Mouse (Mus musculus) intestine, postnatal 0 days (tissue): ENCODE results near the gene Actr1b. TPM values are rescaled to one million over a fixed set of nuclear protein-coding genes. Genes with fewer than 3 reads are reported as not detected.

Source experiments
- ATAC-seq: fragments of 200-750 bp; cut with Nextera tagmentation; 2 replicates; pipeline ENCODE4 v1.8.0; 2017; ENCODE audit warnings: mild to moderate bottlenecking, moderate TSS enrichment, moderate library complexity
- H3K27ac ChIP-seq: fragments of 300-500 bp; sonication (generic); 2 replicates; pipeline ENCODE4 v1.5.1; 2014; ENCODE audit warnings: mild to moderate bottlenecking, low read depth, low read length, moderate library complexity
- H3K27me3 ChIP-seq: fragments of 300-500 bp; sonication (generic); replicated peaks from 2 replicates; pipeline ENCODE4 v1.6.1; 2014; ENCODE audit warnings: low read length, mixed read lengths; ENCODE audit not compliant: control insufficient read depth, insufficient read depth
- H3K36me3 ChIP-seq: fragments of 300-500 bp; sonication (generic); 2 replicates; pipeline ENCODE4 v1.6.1; 2014; ENCODE audit warnings: mild to moderate bottlenecking, moderate library complexity; ENCODE audit not compliant: control insufficient read depth, insufficient read depth
- H3K4me1 ChIP-seq: fragments of 300-500 bp; sonication (generic); replicated peaks from 2 replicates; pipeline ENCODE4 v1.6.1; 2014; ENCODE audit warnings: antibody characterized with exemption, low read length, mixed read lengths; ENCODE audit not compliant: control insufficient read depth, insufficient read depth
- H3K4me2 ChIP-seq: fragments of 300-500 bp; sonication (generic); replicated peaks from 2 replicates; pipeline ENCODE4 v1.6.1; 2014; ENCODE audit warnings: low read depth, mild to moderate bottlenecking, moderate library complexity
- H3K4me3 ChIP-seq: fragments of 300-500 bp; sonication (generic); 2 replicates; pipeline ENCODE4 v1.5.1; 2014; ENCODE audit warnings: low read depth, low read length
- H3K9ac ChIP-seq: fragments of 300-500 bp; sonication (generic); 2 replicates; pipeline ENCODE4 v1.6.1; 2014; ENCODE audit warnings: mild to moderate bottlenecking, low read depth, low read length
- H3K9me3 ChIP-seq: fragments of 300-500 bp; sonication (generic); 2 replicates; pipeline ENCODE4 v1.6.1; 2016; ENCODE audit warnings: mixed run types; ENCODE audit not compliant: control insufficient read depth
- CTCF ChIP-seq: sonication (generic); IDR thresholded peaks from 2 replicates; pipeline ENCODE4 v1.5.1; 2016; ENCODE audit warnings: low read depth, mild to moderate bottlenecking, control low read depth, antibody characterized with exemption, moderate library complexity
- WGBS: fragments of 180-500 bp; shearing (Covaris S2); extraction: QIAGEN DNeasy Blood & Tissue Kit; methylation state at CpG from one replicate; pipeline ENCODE4 v1.1.7; 2014; 5-methylcytosine and 5-hydroxymethylcytosine counted together
- polyA plus RNA-seq: library from polyadenylated mRNA; unstranded; fragments of >200 nt; fragmentation: Nextera tagmentation; extraction: Ambion mirVana; gene quantifications from 2 replicates; pipeline ENCODE4 v1.2.1, GENCODE M21; 2015

Actr1b gene
- 50.3 and 57.0 TPM in 2 replicates for polyA plus RNA-seq

DNA sequence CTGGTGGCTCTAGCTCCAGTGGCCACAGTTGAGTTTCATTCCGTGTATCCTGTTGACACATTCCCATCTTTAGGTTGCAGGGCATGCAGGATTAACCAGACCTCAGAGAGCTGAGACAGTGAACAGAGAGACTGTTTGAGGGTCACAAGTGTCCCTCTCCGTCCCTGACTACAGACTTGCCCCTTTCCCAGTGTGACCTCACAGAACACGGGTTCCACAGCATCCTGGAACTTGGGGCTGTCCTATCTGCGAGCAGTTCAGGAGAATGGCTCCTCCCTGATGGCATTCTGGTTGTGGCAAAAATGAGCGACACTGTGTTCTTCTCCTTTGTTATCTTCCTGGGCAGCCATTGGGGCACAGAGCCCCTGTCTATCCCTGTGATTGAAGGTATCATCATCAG, at the start of gene Actr1b:
Gene Actr1b (minus strand): TSS at position 112 of the 400 bp plus-strand sequence.
- Histone ChIP-seq H3K4me2 (no peak within 1 kb of the TSS), H3K36me3 (no peaks in the 10 kb centered on the region), H3K4me3 (no peak within 1 kb of the TSS), H3K27ac (no peak within 1 kb of the TSS), H3K9me3 (no peaks in the 10 kb centered on the region), H3K27me3 (no peaks in the 10 kb centered on the region), H3K4me1 (no peaks in the 10 kb centered on the region), H3K9ac (no peak within 1 kb of the TSS)
- no peak for TF ChIP-seq CTCF
- ATAC-seq, result no peak
- 79% methylated on average over 5 of the region's 5 CpGs for WGBS

GRCm38 (mm10) chr1:36761568-36761967, 47.3 kb upstream of the Actr1b start, which contains the start of gene Zap70:
TSS of gene Zap70 (plus strand) at chr1:36761798.
- Histone ChIP-seq H3K27ac (no peak within 1 kb of the TSS), H3K36me3 (no peaks in the 10 kb centered on the region), H3K9ac (no peak within 1 kb of the TSS), H3K9me3 (no peaks in the 10 kb centered on the region), H3K27me3 (no peaks in the 10 kb centered on the region), H3K4me1 (no peaks in the 10 kb centered on the region), H3K4me2 (no peak within 1 kb of the TSS), H3K4me3 (no peak within 1 kb of the TSS)
- 80% methylated on average over 11 of the region's 11 CpGs for WGBS
- TF ChIP-seq CTCF, result no peak
- no peak for ATAC-seq

DNA sequence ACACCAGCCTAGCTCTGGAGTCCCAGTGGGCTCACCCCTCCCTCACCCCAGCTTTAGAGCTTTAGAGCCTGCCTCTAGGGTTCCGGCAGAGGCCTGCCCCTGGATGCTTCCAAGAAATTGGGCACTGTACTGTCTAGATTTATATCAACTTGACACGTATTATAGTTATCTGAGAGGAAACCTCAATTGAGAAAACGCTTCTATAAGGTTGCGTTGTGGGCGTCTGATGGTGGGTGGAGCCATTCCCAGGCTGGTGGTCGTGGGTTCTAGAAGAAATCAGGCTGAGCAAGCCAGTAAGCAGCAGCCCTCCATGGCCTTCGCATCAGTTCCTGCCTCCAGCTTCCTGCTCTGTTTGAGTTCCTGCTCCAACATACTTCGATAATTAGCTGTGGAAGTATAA, 46.8 kb upstream of the Actr1b start:
- Histone ChIP-seq H3K4me1 (no peaks in the 10 kb centered on the region), H3K27ac (no peak overlapping the region), H3K9ac (no peak overlapping the region), H3K4me2 (no peak overlapping the region), H3K27me3 (no peaks in the 10 kb centered on the region), H3K4me3 (no peak overlapping the region), H3K36me3 (no peaks in the 10 kb centered on the region), H3K9me3 (no peaks in the 10 kb centered on the region)
- no peak for ATAC-seq
- no peak for TF ChIP-seq CTCF
- WGBS, result 83% methylated on average over 8 of the region's 8 CpGs

DNA sequence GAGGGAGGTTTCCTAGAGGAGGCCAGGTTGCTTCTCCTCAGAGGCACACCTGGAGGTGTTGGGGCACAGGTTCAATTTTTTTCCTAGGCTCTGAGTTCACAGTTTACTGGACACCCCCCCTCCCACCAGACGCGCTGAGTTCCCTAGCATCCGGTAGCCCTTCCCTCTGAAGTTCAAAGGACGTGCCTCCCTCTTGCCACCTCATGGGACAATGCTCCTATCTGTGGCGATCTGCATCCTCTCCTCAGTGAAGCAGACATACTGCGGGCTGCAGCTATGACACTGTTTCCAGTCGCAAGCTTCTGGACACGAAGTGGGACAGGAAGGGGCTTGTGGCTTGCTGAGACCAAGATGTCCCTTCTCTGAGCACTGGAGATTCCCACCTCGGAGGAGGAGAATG, 46.2 kb upstream of the Actr1b start:
- TF ChIP-seq CTCF, result no peak
- ATAC-seq, result no peak
- no peaks in the 10 kb centered on the region for H3K36me3 ChIP-seq
- H3K4me1 ChIP-seq, result no peaks in the 10 kb centered on the region
- WGBS, result 80% methylated on average over 9 of the region's 9 CpGs
- H3K27me3 ChIP-seq, result no peaks in the 10 kb centered on the region
- no peaks in the 10 kb centered on the region for H3K9me3 ChIP-seq
- no peak overlapping the region for H3K4me2 ChIP-seq
- H3K9ac ChIP-seq, result no peak overlapping the region
- no peak overlapping the region for H3K4me3 ChIP-seq
- no peak overlapping the region for H3K27ac ChIP-seq

DNA sequence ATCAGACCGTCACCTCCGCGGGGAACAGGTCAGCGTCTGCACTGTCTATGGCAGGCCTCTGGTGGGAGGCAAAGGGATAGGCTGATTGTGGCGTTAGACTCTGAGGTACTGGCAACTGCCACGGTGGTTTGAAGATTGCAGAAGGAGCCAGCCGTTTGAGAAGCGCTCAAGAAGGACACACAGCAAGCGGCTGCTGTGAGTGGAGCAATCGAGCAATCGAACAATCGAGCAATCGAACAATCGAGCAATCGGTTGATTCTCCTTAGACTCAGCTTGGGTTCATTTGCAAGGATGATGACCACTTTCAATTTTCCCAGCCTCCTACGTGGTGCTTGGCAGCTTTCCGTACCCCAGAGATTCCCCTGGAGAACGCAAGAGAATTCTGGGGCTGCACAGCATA, 44.9 kb upstream of the Actr1b start:
- Histone ChIP-seq H3K36me3 (no peaks in the 10 kb centered on the region), H3K9ac (no peak overlapping the region), H3K4me2 (no peak overlapping the region), H3K27ac (no peak overlapping the region), H3K27me3 (no peaks in the 10 kb centered on the region), H3K4me1 (no peaks in the 10 kb centered on the region), H3K4me3 (no peak overlapping the region), H3K9me3 (no peaks in the 10 kb centered on the region)
- TF ChIP-seq CTCF, result no peak
- 88% methylated on average over 18 of the region's 18 CpGs for WGBS
- ATAC-seq, result no peak

GRCm38 (mm10) chr1:36758553-36758952, 44.3 kb upstream of the Actr1b start:
- TF ChIP-seq CTCF, result no peak
- Histone ChIP-seq H3K27me3 (no peaks in the 10 kb centered on the region), H3K9ac (no peak overlapping the region), H3K4me1 (no peaks in the 10 kb centered on the region), H3K9me3 (no peaks in the 10 kb centered on the region), H3K27ac (no peak overlapping the region), H3K4me2 (no peak overlapping the region), H3K4me3 (no peak overlapping the region), H3K36me3 (no peaks in the 10 kb centered on the region)
- WGBS, result 86% methylated on average over 9 of the region's 9 CpGs
- no peak for ATAC-seq
